Mouse (Mus musculus) liver, embryonic 16.5 days (tissue): ENCODE results near the gene Ust. TPM values are rescaled to one million over a fixed set of nuclear protein-coding genes. Genes with fewer than 3 reads are reported as not detected.

Source experiments
- ATAC-seq: fragments of 200-750 bp; cut with Nextera tagmentation; 2 replicates; pipeline ENCODE4 v1.8.0; 2017; ENCODE audit warnings: low read depth, mild to moderate bottlenecking, moderate number of reproducible peaks, moderate library complexity
- H3K27ac ChIP-seq: fragments of 300-500 bp; sonication (generic); 2 replicates; pipeline ENCODE4 v1.5.1; 2014; ENCODE audit warnings: mild to moderate bottlenecking, low read length
- H3K27me3 ChIP-seq: fragments of 300-500 bp; sonication (generic); 2 replicates; pipeline ENCODE4 v1.6.1; 2014; ENCODE audit warnings: low read depth, low read length, mixed read lengths; ENCODE audit not compliant: control insufficient read depth, insufficient read depth
- H3K36me3 ChIP-seq: fragments of 300-500 bp; sonication (generic); 2 replicates; pipeline ENCODE4 v1.6.1; 2014; ENCODE audit warnings: mild to moderate bottlenecking; ENCODE audit not compliant: control insufficient read depth, insufficient read depth
- H3K4me1 ChIP-seq: fragments of 300-500 bp; sonication (generic); 2 replicates; pipeline ENCODE4 v1.6.1; 2014; ENCODE audit warnings: low read depth, low read length, mixed read lengths; ENCODE audit not compliant: control insufficient read depth
- H3K4me2 ChIP-seq: fragments of 300-500 bp; sonication (generic); 2 replicates; pipeline ENCODE4 v1.6.1; 2014; ENCODE audit warnings: low read depth, low read length, mixed read lengths
- H3K4me3 ChIP-seq: fragments of 300-500 bp; sonication (generic); 2 replicates; pipeline ENCODE4 v1.5.1; 2014; ENCODE audit warnings: low read depth, mild to moderate bottlenecking, low read length
- H3K9ac ChIP-seq: fragments of 300-500 bp; sonication (generic); 2 replicates; pipeline ENCODE4 v1.6.1; 2014; ENCODE audit warnings: low read depth, low read length
- H3K9me3 ChIP-seq: fragments of 300-500 bp; sonication (generic); replicated peaks from 2 replicates; pipeline ENCODE4 v1.6.1; 2016; ENCODE audit warnings: low read length; ENCODE audit not compliant: control insufficient read depth
- WGBS: fragments of 180-500 bp; shearing (Covaris S2); extraction: QIAGEN DNeasy Blood & Tissue Kit; methylation state at CpG from one replicate; pipeline ENCODE4 v1.1.7; 2014; ENCODE audit not compliant: insufficient replicate concordance; 5-methylcytosine and 5-hydroxymethylcytosine counted together
- polyA plus RNA-seq: library from polyadenylated mRNA; unstranded; fragments of >200 nt; fragmentation: Nextera tagmentation; extraction: Ambion mirVana; gene quantifications from 2 replicates; pipeline ENCODE4 v1.2.1, GENCODE M21; 2015

The Ust gene
- polyA plus RNA-seq, 1 experiment from 2014 or later: 0.48 TPM

GRCm38 (mm10) chr10:8484487-8484886, 34.1 kb downstream of the Ust start:
- Histone ChIP-seq H3K4me2 (no peak overlapping the region), H3K27ac (no peak overlapping the region), H3K4me1 (no peaks in the 10 kb centered on the region), H3K4me3 (no peak overlapping the region), H3K9ac (no peak overlapping the region), H3K27me3 (no peaks in the 10 kb centered on the region), H3K9me3 (no peaks in the 10 kb centered on the region), H3K36me3 (no peaks in the 10 kb centered on the region)
- 76% methylated on average over 4 of the region's 4 CpGs for WGBS
- no peak for ATAC-seq

DNA sequence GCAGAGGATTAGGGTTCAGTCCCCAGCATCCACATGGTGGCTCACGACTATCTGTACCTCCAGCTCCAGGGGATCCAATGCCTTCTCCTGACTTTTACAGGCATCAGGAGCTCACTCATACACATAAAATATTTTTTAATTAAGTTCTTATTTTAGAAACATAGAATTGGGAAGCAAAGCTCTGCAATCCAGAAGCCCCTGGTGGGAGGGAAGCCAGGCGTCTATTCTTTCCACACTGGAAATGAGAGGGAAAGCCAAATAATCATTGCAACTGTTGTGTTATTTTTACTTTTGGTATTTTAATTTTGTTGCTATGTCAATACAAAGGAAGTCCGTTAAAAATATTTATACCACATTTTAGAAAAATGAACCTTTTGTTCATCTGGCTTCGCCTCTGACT, 35.8 kb downstream of the Ust start:
- 63% methylated on average over 4 of the region's 4 CpGs for WGBS
- no peak for ATAC-seq
- H3K4me3 ChIP-seq: no peak overlapping the region

DNA sequence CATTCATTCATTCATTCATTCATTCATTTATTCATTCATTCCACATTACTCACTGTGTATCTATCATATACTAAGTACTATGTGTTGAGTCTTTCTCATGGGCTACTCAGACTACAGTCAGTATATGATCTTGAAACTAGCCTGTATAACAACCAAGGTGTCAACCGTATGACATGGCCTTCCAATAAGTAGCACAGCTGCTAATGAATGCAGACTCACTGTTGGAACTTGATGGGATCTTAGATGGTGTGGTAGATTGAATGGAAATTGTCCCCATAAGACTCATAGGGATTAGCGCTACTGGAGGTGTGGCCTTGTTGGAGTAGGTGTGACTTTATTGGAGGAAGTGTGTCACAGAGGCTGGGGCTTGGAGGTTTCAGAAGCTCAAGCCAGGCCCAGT, 38.8 kb downstream of the Ust start:
- Histone ChIP-seq H3K27ac (no peak overlapping the region), H3K4me2 (no peak overlapping the region), H3K4me1 (no peaks in the 10 kb centered on the region), H3K9ac (no peak overlapping the region), H3K27me3 (no peaks in the 10 kb centered on the region), H3K4me3 (no peak overlapping the region), H3K9me3 (no peaks in the 10 kb centered on the region), H3K36me3 (no peaks in the 10 kb centered on the region)
- WGBS: 68% methylated on average over 2 of the region's 2 CpGs
- no peak for ATAC-seq

More for the DNA sequence above, 35.8 kb downstream of the Ust start:
- H3K9ac ChIP-seq: no peak overlapping the region
- no peaks in the 10 kb centered on the region for H3K36me3 ChIP-seq
- H3K27me3 ChIP-seq: no peaks in the 10 kb centered on the region
- no peaks in the 10 kb centered on the region for H3K4me1 ChIP-seq
- no peaks in the 10 kb centered on the region for H3K9me3 ChIP-seq
- no peak overlapping the region for H3K27ac ChIP-seq
- H3K4me2 ChIP-seq: no peak overlapping the region

GRCm38 (mm10) chr10:8477936-8478335, 40.7 kb downstream of the Ust start:
- 69% methylated on average over 8 of the region's 8 CpGs for WGBS
- no peak overlapping the region for H3K9ac ChIP-seq
- no peak overlapping the region for H3K27ac ChIP-seq
- no peak for ATAC-seq
- no peaks in the 10 kb centered on the region for H3K9me3 ChIP-seq
- no peaks in the 10 kb centered on the region for H3K27me3 ChIP-seq
- no peak overlapping the region for H3K4me2 ChIP-seq
- H3K36me3 ChIP-seq: no peaks in the 10 kb centered on the region
- no peak overlapping the region for H3K4me3 ChIP-seq
- H3K4me1 ChIP-seq: no peaks in the 10 kb centered on the region

GRCm38 (mm10) chr10:8471995-8472394, 46.6 kb downstream of the Ust start:
- Histone ChIP-seq H3K27me3 (no peaks in the 10 kb centered on the region), H3K36me3 (no peaks in the 10 kb centered on the region), H3K4me1 (no peaks in the 10 kb centered on the region), H3K4me3 (no peak overlapping the region), H3K4me2 (no peak overlapping the region), H3K9me3 (no peaks in the 10 kb centered on the region), H3K27ac (no peak overlapping the region), H3K9ac (no peak overlapping the region)
- ATAC-seq: no peak
- 72% methylated on average over 12 of the region's 12 CpGs for WGBS

- no peaks in the 10 kb centered on the region for H3K27me3 ChIP-seq
- no peaks in the 10 kb centered on the region for H3K9me3 ChIP-seq
- H3K4me2 ChIP-seq: no peak overlapping the region
- no peak overlapping the region for H3K9ac ChIP-seq
- H3K27ac ChIP-seq: no peak overlapping the region
- no peaks in the 10 kb centered on the region for H3K4me1 ChIP-seq
- no peaks in the 10 kb centered on the region for H3K36me3 ChIP-seq
- WGBS: 47% methylated on average over 5 of the region's 5 CpGs
- no peak for ATAC-seq
- H3K4me3 ChIP-seq: no peak overlapping the region
Measured at GRCm38 (mm10) chr10:8471012-8471411, 47.6 kb downstream of the Ust start.

DNA sequence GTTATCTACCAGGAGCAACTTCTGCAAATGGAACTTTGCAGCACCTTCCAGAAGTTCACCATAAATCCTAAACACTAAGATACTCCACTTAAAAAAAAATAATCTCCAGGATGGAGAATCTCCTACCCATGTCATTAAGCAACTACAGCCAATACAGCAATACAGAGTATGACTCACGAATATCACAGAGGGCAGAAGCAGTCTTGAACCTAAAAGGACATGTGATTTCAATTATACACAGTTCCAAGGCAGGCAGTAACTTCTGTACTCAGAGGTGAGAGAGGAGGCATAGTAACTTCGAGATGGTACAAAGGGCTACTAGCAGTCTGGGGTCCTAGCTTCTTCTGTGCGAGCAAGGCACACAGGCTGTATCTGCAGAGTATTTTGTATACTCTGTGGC, 49.1 kb downstream of the Ust start:
- 44% methylated on average over 3 of the region's 3 CpGs for WGBS
- H3K4me2 ChIP-seq: no peak overlapping the region
- H3K4me3 ChIP-seq: no peak overlapping the region
- H3K36me3 ChIP-seq: no peaks in the 10 kb centered on the region
- no peak overlapping the region for H3K9ac ChIP-seq
- H3K9me3 ChIP-seq: no peaks in the 10 kb centered on the region
- ATAC-seq: no peak
- H3K4me1 ChIP-seq: no peaks in the 10 kb centered on the region
- H3K27me3 ChIP-seq: no peaks in the 10 kb centered on the region
- H3K27ac ChIP-seq: no peak overlapping the region

DNA sequence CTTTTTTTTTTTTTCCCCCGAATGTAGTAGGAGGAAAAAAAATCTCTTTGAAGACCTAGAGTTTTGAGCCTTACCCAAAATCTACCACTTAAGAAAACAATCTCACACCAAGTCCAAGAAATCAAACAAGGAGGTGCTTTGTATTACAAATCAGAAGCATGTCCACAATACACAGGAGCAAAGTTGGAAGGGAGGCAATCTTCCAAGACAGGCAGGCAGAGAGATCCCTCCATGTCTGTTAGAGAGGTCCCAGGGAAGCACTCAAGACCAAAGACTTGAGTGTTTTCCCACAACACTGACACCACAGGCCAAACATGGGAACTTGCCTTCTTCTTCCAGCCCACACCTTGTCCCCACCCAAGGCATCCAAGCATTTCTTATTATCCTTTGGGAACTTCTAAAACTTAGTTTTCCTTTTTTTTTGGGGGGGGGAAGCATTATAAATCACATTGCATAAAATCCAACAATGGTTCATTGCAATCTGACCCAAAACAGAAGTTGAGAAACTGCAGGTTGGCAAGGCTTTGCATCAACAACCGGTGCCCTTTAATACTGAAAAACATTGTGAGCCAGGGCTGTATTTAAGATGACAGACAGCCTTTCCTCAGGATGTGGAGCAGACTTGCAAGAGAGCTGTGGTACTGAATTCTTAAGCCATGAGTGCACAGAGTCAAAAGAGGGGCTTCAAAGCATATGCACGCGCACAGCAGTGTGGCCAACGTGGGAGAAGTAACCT, 49.8 kb downstream of the Ust start:
- ATAC-seq: no peak
- no peaks in the 10 kb centered on the region for H3K9me3 ChIP-seq
- no peaks in the 10 kb centered on the region for H3K27me3 ChIP-seq
- H3K4me3 ChIP-seq: no peak overlapping the region
- H3K4me1 ChIP-seq: no peaks in the 10 kb centered on the region
- WGBS: 60% methylated on average over 5 of the region's 5 CpGs
- H3K9ac ChIP-seq: no peak overlapping the region
- H3K36me3 ChIP-seq: no peaks in the 10 kb centered on the region
- no peak overlapping the region for H3K27ac ChIP-seq
- H3K4me2 ChIP-seq: no peak overlapping the region

DNA sequence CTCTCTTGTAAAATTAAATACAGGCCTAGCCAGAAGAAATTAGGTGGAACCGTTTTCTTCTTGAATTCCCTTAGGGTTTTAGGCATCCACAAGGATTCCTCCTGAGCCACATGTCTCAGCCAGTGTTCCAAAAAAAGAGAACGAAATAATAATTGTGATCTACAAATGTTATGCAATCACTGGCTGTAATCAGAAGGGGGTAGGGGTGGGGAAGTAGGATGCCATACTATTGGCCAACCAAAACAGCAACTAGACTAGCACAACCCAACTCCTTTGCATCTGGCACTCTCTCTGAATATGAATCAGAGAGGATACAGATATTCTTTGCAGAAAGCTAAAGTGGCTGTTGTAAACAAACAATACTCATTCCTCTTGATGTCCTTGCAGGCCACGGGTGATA, 52.7 kb downstream of the Ust start:
- no peaks in the 10 kb centered on the region for H3K27me3 ChIP-seq
- H3K9me3 ChIP-seq: no peaks in the 10 kb centered on the region
- no peaks in the 10 kb centered on the region for H3K36me3 ChIP-seq
- WGBS: 40% methylated on average over 3 of the region's 3 CpGs
- ATAC-seq: no peak
- H3K4me1 ChIP-seq: no peaks in the 10 kb centered on the region
- no peak overlapping the region for H3K4me2 ChIP-seq
- H3K9ac ChIP-seq: no peak overlapping the region
- H3K4me3 ChIP-seq: no peak overlapping the region
- H3K27ac ChIP-seq: no peak overlapping the region
